ENCODE assay signal across 8 mouse cellular contexts in the genomic region with DNA sequence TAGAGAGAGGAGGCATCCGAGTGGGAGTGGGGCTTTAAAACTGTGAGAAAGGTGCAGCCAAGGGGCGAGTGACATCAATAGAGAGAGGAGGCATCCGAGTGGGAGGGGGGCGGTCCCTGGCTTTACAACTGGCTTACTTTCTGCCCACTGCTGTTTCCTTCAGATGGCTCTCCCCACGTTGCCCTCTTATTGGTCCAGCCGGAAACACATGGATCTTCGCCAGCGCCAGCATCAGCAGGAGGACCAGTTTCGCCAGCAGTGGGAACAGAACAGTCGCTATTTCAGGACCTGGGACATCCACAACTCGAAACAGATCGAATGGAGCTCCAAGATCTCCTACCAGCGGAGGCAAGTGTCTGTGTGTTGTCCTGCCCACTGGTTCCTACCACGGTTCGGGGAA. TPM values are rescaled to one million over a fixed set of nuclear protein-coding genes. Genes with fewer than 3 reads are reported as not detected.
DNase-seq lines count a peak whose midpoint lies in the region; ATAC-seq and TF ChIP-seq lines count a peak whose summit lies in the region.

No protein-coding gene starts in this region.

- no peaks in the 10 kb centered on the region for H3K27me3 ChIP-seq in kidney, postnatal 0 days (ENCODE audit: insufficient read depth, low read length)
- H3K27me3 ChIP-seq in hindbrain, postnatal 0 days (ENCODE audit: insufficient read depth, low read length) = no peaks in the 10 kb centered on the region
- no peaks in the 10 kb centered on the region for H3K27me3 ChIP-seq in neural tube, embryonic 13.5 days

- H3K4me1 ChIP-seq in kidney, postnatal 0 days (replicated peaks; ENCODE audit: insufficient read depth, low read length) = peaks cover 7% of the 10 kb centered on the region
- H3K4me1 ChIP-seq in hindbrain, postnatal 0 days (ENCODE audit: insufficient read depth, low read length) = peaks cover 7% of the 10 kb centered on the region; the same call in 1 of the 2 replicates
- H3K4me1 ChIP-seq in neural tube, embryonic 13.5 days (replicated peaks) = peaks cover 8% of the 10 kb centered on the region

- peak overlapping the region; percentile 81 for H3K4me3 ChIP-seq in kidney, postnatal 0 days (replicated peaks; ENCODE audit: low read depth, low read length)
- H3K4me3 ChIP-seq in hindbrain, postnatal 0 days (ENCODE audit: low read length) = peak overlapping the region; percentile 77
- H3K4me3 ChIP-seq in neural tube, embryonic 13.5 days = peak overlapping the region; percentile 75

- H3K27ac ChIP-seq in kidney, postnatal 0 days = no peak overlapping the region
- H3K27ac ChIP-seq in hindbrain, postnatal 0 days = no peak overlapping the region
- no peak overlapping the region for H3K27ac ChIP-seq in neural tube, embryonic 13.5 days (replicated peaks)

- peak overlapping the region; percentile 85 for H3K4me2 ChIP-seq in kidney, postnatal 0 days (ENCODE audit: low read length)
- H3K4me2 ChIP-seq in hindbrain, postnatal 0 days (ENCODE audit: low read depth, low read length) = peak overlapping the region; percentile 83
- peak overlapping the region; percentile 69 for H3K4me2 ChIP-seq in neural tube, embryonic 13.5 days

- peaks cover 17% of the 10 kb centered on the region; the same call in 1 of the 2 replicates for H3K36me3 ChIP-seq in kidney, postnatal 0 days (ENCODE audit: insufficient read depth, low read length)
- H3K36me3 ChIP-seq in hindbrain, postnatal 0 days (ENCODE audit: insufficient read depth, low read length) = peaks cover 18% of the 10 kb centered on the region; the same call in 1 of the 2 replicates
- H3K36me3 ChIP-seq in neural tube, embryonic 13.5 days = peaks cover 43% of the 10 kb centered on the region

- no peak for DNase-seq in kidney, postnatal 0 days (ENCODE audit: low spot score)
- DNase-seq in kidney, adult 18-20 months = no peak
- DNase-seq in cerebellum, postnatal 14 days = peak; percentile 81 to 86
- DNase-seq in hindbrain, postnatal 0 days (ENCODE audit: low spot score) = no peak
- DNase-seq in spleen, adult 12 weeks (ENCODE audit: low spot score) = no peak
- DNase-seq in urinary bladder, postnatal 10 days (ENCODE audit: low spot score) = no peak
- DNase-seq in adrenal gland, postnatal 10 days = no peak

- no peaks in the 10 kb centered on the region for H3K9me3 ChIP-seq in kidney, postnatal 0 days (replicated peaks; ENCODE audit: low read length)
- H3K9me3 ChIP-seq in hindbrain, postnatal 0 days (ENCODE audit: low read length) = no peaks in the 10 kb centered on the region
- no peaks in the 10 kb centered on the region for H3K9me3 ChIP-seq in neural tube, embryonic 13.5 days

- no peak for TF ChIP-seq CTCF in kidney, postnatal 0 days (IDR thresholded peaks at IDR 0.05; ENCODE audit: low read depth)
- TF ChIP-seq CTCF in hindbrain, postnatal 0 days (IDR thresholded peaks at IDR 0.05; ENCODE audit: low read depth) = no peak

- ATAC-seq in kidney, postnatal 0 days (replicated peaks; ENCODE audit: low FRiP score, low read depth) = no peak
- ATAC-seq in hindbrain, postnatal 0 days = peak; percentile 19; the same call in 1 of the 2 replicates
- ATAC-seq in neural tube, embryonic 13.5 days (ENCODE audit: low read depth) = no peak

- peak overlapping the region; percentile 70 for H3K9ac ChIP-seq in kidney, postnatal 0 days (ENCODE audit: low read depth, low read length)
- H3K9ac ChIP-seq in hindbrain, postnatal 0 days (replicated peaks; ENCODE audit: low read length) = peak overlapping the region; percentile 61; the same call in 1 of the 2 replicates
- H3K9ac ChIP-seq in neural tube, embryonic 13.5 days = peak overlapping the region; percentile 76

- 47% methylated on average over 15 of the region's 15 CpGs for WGBS in kidney, postnatal 0 days
- WGBS in hindbrain, postnatal 0 days = 40% methylated on average over 15 of the region's 15 CpGs
- 51% methylated on average over 15 of the region's 15 CpGs for WGBS in neural tube, embryonic 13.5 days

RNA-seq across cellular contexts. Expression of a gene that starts 0.9 kb away (rescaled TPM):
- 10.2 and 12.2 TPM in 2 replicates for polyA plus RNA-seq in kidney, postnatal 0 days (2015; fragmentation: Nextera tagmentation; extraction: Ambion mirVana)
- 9.0 and 12.7 TPM in 2 replicates for total RNA-seq in hindbrain, postnatal 0 days (2014; rRNA removed)
- polyA plus RNA-seq in hindbrain, postnatal 0 days (2015; fragmentation: Nextera tagmentation; extraction: Ambion mirVana) = 14.4 and 15.6 TPM in 2 replicates
- polyA plus RNA-seq in neural tube, embryonic 13.5 days (2015; fragmentation: Nextera tagmentation; extraction: Ambion mirVana) = 18.3 and 19.0 TPM in 2 replicates
- 10 to 100 TPM in 1 of 2 experiments, 1 to 10 TPM in 1; 5.7 to 11.7 TPM for total RNA-seq in adrenal gland, postnatal 10 days (2021)

RNA-seq across cellular contexts. Expression of a gene that starts 17.7 kb away (rescaled TPM):
- 65.0 and 70.3 TPM in 2 replicates for polyA plus RNA-seq in kidney, postnatal 0 days (2015; fragmentation: Nextera tagmentation; extraction: Ambion mirVana)
- total RNA-seq in hindbrain, postnatal 0 days (2014; rRNA removed) = 36.3 and 51.0 TPM in 2 replicates
- 55.0 and 55.1 TPM in 2 replicates for polyA plus RNA-seq in hindbrain, postnatal 0 days (2015; fragmentation: Nextera tagmentation; extraction: Ambion mirVana)
- polyA plus RNA-seq in neural tube, embryonic 13.5 days (2015; fragmentation: Nextera tagmentation; extraction: Ambion mirVana) = 41.4 and 48.5 TPM in 2 replicates
- total RNA-seq in adrenal gland, postnatal 10 days (2021) = 10 to 100 TPM; 31.2 to 38.3 TPM

RNA-seq across cellular contexts. Expression of a gene that starts 50.3 kb away (rescaled TPM):
- 31.3 and 35.6 TPM in 2 replicates for polyA plus RNA-seq in kidney, postnatal 0 days (2015; fragmentation: Nextera tagmentation; extraction: Ambion mirVana)
- total RNA-seq in hindbrain, postnatal 0 days (2014; rRNA removed) = 2.7 TPM in 2 replicates
- 3.0 and 3.4 TPM in 2 replicates for polyA plus RNA-seq in hindbrain, postnatal 0 days (2015; fragmentation: Nextera tagmentation; extraction: Ambion mirVana)
- polyA plus RNA-seq in neural tube, embryonic 13.5 days (2015; fragmentation: Nextera tagmentation; extraction: Ambion mirVana) = 0.81 and 1.5 TPM in 2 replicates
- 1 to 10 TPM; 2.8 to 2.9 TPM for total RNA-seq in adrenal gland, postnatal 10 days (2021)

Comparison
In these comparisons a context has a peak if more than half of its experiments do, and no peak if none do; other contexts are left out.
1. DNase-seq: peak in cerebellum, postnatal 14 days (2 of 2); none in kidney, postnatal 0 days (single experiment), kidney, adult 18-20 months (single experiment), hindbrain, postnatal 0 days (single experiment), spleen, adult 12 weeks (single experiment), urinary bladder, postnatal 10 days (single experiment) and adrenal gland, postnatal 10 days (single experiment).
2. Peak in every context shown above with its lines, with median percentiles within 50 percentile points of each other: H3K4me2 ChIP-seq, H3K4me3 ChIP-seq and H3K9ac ChIP-seq.